Mouse (Mus musculus) small intestine, adult 2 months (tissue): ENCODE data around the gene Ctu1. TPM values are rescaled to one million over a fixed set of nuclear protein-coding genes. Genes with fewer than 3 reads are reported as not detected.
A peak's percentile ranks its signal among the peaks of the same experiment; 100 is the strongest.
"Not testable (repeated sequence)": the region's sequence is repeated elsewhere in the genome, so short reads cannot be mapped to it uniquely, and the experiment has no call there.

ENCODE experiments used
- H3K27ac ChIP-seq: fragments of 200-500 bp; 2 replicates; pipeline ENCODE4 v1.5.1; 2012; ENCODE audit warnings: low read depth, low read length, control low read depth, inconsistent platforms; ENCODE audit not compliant: insufficient read depth
- H3K27me3 ChIP-seq: fragments of 200-500 bp; 2 replicates; pipeline ENCODE4 v1.6.1; 2012; ENCODE audit warnings: mild to moderate bottlenecking, moderate library complexity, low read length, inconsistent platforms; ENCODE audit not compliant: control insufficient read depth, insufficient read depth
- H3K36me3 ChIP-seq: fragments of 200-500 bp; 2 replicates; pipeline ENCODE4 v1.6.1; 2012; ENCODE audit warnings: mild to moderate bottlenecking, low read length, control low read depth, inconsistent platforms; ENCODE audit not compliant: control insufficient read depth, insufficient read depth
- H3K4me1 ChIP-seq: fragments of 200-500 bp; 2 replicates; pipeline ENCODE4 v1.6.1; 2012; ENCODE audit warnings: low read length, inconsistent platforms, mixed read lengths; ENCODE audit not compliant: control insufficient read depth, insufficient read depth, insufficient read length
- H3K4me3 ChIP-seq: fragments of 200-500 bp; 2 replicates; pipeline ENCODE4 v1.5.1; 2012; ENCODE audit warnings: low read depth, mild to moderate bottlenecking, control low read depth, inconsistent platforms, low read length, moderate library complexity
- CTCF ChIP-seq: fragments of 200-500 bp; IDR thresholded peaks from 2 replicates; pipeline ENCODE4 v1.5.1; 2012; ENCODE audit warnings: low read depth, mild to moderate bottlenecking, control low read depth, inconsistent platforms, low read length, moderate library complexity, mixed read lengths; ENCODE audit not compliant: insufficient replicate concordance, insufficient read length; ENCODE audit errors: extremely low read depth
- POLR2A ChIP-seq: fragments of 200-500 bp; IDR thresholded peaks from 2 replicates; pipeline ENCODE4 v1.6.1; 2012; ENCODE audit warnings: low read depth, mild to moderate bottlenecking, control low read depth, inconsistent platforms, low read length, moderate library complexity
- whole genome bisulfite sequencing: fragments of 180-500 bp; shearing (Covaris S2); methylation state at CpG from one replicate; pipeline ENCODE4 v1.1.7; 2018; 5-methylcytosine and 5-hydroxymethylcytosine counted together
- polyA plus RNA-seq: library from polyadenylated mRNA; depleted of rRNA; stranded (reverse); fragments of >200 nt; gene quantifications from 2 replicates; pipeline ENCODE4 v1.2.3, GENCODE M21; 2012

Gene Ctu1
- polyA plus RNA-seq, 1 experiment = 9.7 TPM

DNA sequence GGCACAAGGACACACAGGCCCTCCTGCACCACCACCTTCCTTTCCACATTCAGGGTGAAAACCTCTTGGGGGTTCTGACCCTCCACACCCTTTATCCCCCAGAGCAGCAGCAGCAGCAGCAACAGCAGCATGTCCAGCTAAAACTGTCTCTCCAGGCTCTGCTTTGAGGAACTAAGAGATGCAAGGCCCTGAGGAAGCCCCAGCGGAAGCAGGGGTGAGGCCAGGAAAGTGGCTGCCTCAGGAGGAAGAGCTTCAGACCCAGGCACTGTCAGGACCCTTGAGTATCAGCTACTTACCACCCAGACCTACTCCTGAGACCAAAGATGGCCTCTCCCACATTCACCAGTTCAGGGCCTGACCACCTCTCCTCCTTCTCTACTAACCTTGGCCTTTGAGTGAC lies 11.8 kb upstream of the Ctu1 start, which contains the start of gene Siglece:
Siglece (minus strand) TSS at position 160 of the 400 bp plus-strand sequence.
- peak within 1 kb of the TSS; percentile 25 for H3K4me3 ChIP-seq
- no peaks in the 10 kb centered on the region for H3K36me3 ChIP-seq
- H3K27me3 ChIP-seq = no peaks in the 10 kb centered on the region
- no peaks in the 10 kb centered on the region for H3K4me1 ChIP-seq
- TF ChIP-seq CTCF = no peak
- TF ChIP-seq POLR2A = no peak
- 76% methylated on average over 1 of the region's 1 CpGs for WGBS
- no peak within 1 kb of the TSS for H3K27ac ChIP-seq

DNA sequence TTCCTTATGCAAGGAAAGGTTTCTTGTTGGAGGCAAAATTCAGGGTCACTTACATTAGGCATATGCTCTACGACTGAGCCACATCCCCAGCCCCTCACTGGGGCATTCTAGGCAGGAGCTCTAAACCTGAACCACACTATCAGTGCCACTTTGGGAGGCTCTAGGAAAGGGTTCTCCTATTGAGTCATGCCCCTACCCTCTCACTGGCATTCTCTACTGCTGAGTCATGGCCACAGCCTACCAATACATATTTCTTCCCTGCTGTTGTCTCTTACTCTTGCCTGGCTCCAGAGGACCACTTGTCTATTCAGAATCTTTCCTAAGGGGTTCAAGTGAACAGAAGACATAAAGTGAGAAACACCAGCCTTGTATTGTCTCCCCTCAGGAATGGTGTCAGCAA lies 9.0 kb upstream of the Ctu1 start:
- WGBS = 83% methylated on average over 1 of the region's 1 CpGs
- Histone ChIP-seq H3K4me3 (no peak overlapping the region), H3K36me3 (no peaks in the 10 kb centered on the region), H3K27ac (no peak overlapping the region), H3K4me1 (no peaks in the 10 kb centered on the region), H3K27me3 (no peaks in the 10 kb centered on the region)
- TF ChIP-seq POLR2A (no peak), CTCF (no peak)

DNA sequence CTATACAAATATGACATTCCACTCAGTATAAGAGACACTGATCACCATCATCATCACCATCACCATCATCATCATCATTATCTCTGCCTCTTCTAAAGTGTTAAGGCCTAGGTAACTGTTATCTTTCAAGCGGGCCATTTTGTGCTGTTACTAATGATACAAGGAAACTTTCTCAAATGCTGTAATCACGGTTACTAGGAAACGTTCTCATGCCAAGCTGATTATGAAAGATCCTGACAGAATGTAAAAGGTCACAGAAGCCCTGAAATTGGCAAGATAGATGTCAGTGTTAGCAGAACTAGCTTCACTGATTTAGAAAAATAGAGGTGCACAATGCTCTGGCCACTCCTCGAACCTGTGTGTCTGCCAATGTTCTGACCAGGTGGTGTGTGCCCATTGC lies 4.6 kb upstream of the Ctu1 start:
- not testable (repeated sequence) for H3K27ac ChIP-seq, H3K27me3 ChIP-seq, H3K36me3 ChIP-seq, H3K4me3 ChIP-seq
- 53% methylated on average over 4 of the region's 4 CpGs for WGBS
- H3K4me1 ChIP-seq = peaks cover 13% of the 10 kb centered on the region

DNA sequence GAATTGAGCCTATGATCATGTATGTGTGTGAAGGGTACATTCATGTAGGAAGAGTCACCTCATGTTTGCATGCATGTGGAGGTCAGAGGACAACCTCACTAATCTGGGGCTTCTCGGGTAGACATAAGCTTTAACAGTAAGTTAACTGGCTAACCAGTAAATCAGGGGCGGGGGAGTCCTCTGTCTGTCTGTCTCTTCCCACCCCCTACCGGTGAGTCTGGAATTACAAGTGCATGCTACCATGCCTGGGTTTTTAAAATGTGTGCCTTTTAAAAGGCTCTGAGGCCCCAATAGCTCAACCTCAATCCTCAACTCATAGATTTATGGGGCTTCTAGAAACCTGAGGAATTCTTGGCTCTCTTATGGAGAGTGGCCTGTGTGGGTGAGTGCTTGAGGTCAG lies 3.2 kb upstream of the Ctu1 start:
- Histone ChIP-seq H3K4me1 (peaks cover 13% of the 10 kb centered on the region), H3K36me3 (no peaks in the 10 kb centered on the region), H3K27me3 (no peaks in the 10 kb centered on the region), H3K27ac (no peak overlapping the region), H3K4me3 (no peak overlapping the region)
- TF ChIP-seq POLR2A (no peak), CTCF (no peak)
- 18% methylated on average over 3 of the region's 3 CpGs for WGBS

DNA sequence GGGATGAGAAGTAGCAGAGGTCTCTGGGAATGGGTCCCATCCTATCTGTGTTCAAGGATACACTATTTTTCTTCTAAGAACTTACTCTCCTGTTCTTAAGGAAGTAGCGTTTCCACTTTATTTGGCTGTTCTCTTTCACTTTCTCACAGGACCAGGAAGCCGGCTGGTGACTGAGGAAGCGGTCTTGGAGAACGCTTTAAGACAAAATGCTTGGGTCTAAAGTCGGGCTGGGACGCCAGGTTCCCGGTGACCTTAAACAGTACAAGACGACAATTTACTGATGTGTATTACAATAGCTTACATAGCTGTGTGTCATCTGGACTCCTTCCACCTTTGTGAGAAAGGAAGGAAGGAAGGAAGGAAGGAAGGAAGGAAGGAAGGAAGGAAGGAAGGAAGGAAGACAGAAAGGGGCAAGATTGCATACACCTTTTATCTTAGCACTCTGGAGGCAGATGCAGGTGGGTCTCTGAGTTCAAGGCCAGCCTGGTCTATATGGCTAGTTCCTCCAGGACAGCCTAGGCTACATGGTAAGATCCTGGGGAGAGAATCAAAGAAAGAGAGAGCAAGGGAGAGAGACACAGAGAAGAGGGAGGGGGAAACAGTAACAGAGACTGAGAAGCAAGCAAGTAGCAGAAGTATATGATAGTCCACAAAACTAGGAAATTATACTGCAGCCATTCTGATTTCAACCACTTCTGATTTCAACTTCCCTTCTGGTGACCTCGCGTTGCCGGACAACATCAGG lies 580 bp upstream of the Ctu1 start:
- Histone ChIP-seq H3K4me1 (peaks cover 13% of the 10 kb centered on the region), H3K36me3 (peaks cover 14% of the 10 kb centered on the region), H3K27ac (peak overlapping the region; percentile 65), H3K27me3 (no peaks in the 10 kb centered on the region), H3K4me3 (peak overlapping the region; percentile 85)
- TF ChIP-seq POLR2A = no peak
- no peak for TF ChIP-seq CTCF
- 64% methylated on average over 11 of the region's 11 CpGs for WGBS

DNA sequence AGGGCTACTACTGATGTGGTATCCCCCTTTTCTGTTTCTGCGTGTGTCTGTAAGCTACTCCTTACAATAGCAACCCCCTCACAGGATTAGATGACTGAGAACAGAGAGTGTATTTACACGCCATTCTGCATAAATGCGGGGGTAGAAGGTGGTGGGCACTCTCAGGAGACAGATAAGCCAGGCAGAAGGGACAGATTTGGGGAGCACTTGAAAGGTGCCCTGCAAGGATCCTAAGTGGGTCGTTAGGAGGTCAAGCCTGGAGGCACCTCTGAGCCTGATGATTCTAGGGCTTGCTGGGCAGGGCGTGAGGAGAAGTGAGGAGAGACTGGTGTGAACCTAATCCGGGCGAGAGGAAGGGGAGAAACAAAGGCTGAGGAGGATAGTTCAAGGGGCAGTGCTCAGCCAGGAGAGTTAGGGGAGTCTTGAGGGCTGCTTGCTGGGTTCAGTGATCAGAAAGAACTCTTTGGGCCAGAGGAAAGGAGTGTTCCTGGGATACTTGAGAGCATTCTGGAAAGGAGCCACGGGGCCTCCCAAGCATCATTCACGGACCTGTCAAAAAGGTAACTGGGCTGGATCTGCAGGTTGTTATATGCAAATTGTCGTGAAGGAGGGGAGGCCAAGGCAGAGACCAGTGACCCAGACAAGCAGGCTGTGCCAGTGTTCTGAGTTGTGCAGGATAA lies 905 bp downstream of the Ctu1 start:
- 8% methylated on average over 10 of the region's 10 CpGs for WGBS
- peaks cover 13% of the 10 kb centered on the region for H3K4me1 ChIP-seq
- no peaks in the 10 kb centered on the region for H3K27me3 ChIP-seq
- H3K36me3 ChIP-seq = peaks cover 29% of the 10 kb centered on the region
- TF ChIP-seq POLR2A (no peak), CTCF (no peak)
- H3K27ac ChIP-seq = no peak overlapping the region
- peak overlapping the region; percentile 45 for H3K4me3 ChIP-seq

DNA sequence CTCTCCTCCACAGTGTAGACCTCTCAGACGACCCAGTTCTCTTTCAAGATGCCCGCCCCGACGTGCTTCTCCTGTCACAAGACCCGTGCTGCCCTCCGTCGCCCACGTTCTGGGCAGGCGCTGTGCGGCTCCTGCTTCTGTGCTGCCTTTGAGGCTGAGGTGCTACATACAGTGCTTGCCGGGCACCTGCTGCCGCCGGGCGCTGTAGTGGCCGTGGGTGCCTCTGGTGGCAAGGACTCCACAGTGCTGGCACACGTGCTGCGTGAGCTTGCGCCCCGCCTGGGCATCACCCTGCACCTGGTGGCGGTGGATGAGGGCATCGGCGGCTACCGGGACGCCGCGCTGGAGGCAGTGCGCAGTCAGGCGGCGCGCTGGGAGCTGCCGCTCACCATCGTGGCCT lies 3.3 kb downstream of the Ctu1 start:
- no peaks in the 10 kb centered on the region for H3K27me3 ChIP-seq
- peaks cover 5% of the 10 kb centered on the region for H3K4me1 ChIP-seq
- H3K36me3 ChIP-seq = peaks cover 31% of the 10 kb centered on the region
- WGBS = 96% methylated on average over 32 of the region's 32 CpGs
- no peak overlapping the region for H3K27ac ChIP-seq
- no peak overlapping the region for H3K4me3 ChIP-seq
- no peak for TF ChIP-seq CTCF
- no peak for TF ChIP-seq POLR2A
